Mouse (Mus musculus): ENCODE measurements around the gene Klra2. TPM values are rescaled to one million over a fixed set of nuclear protein-coding genes. Genes with fewer than 3 reads are reported as not detected.
"Not testable (repeated sequence)": the region's sequence is repeated elsewhere in the genome, so short reads cannot be mapped to it uniquely, and the experiment has no call there.

The Klra2 gene
- not detected in 2 replicates for polyA plus RNA-seq (2012; ENCODE audit: insufficient read depth, low replicate concordance)

GRCm38 (mm10) chr6:131247206-131247605 lies at the start of gene Klra2:
Klra2 (minus strand) TSS chr6:131247362.
- Histone ChIP-seq H3K36me3 (replicated peaks; ENCODE audit: low read length) (no peaks in the 10 kb centered on the region), H3K4me3 (replicated peaks) (no peak within 1 kb of the TSS), H3K4me1 (no peaks in the 10 kb centered on the region), H3K27me3 (replicated peaks) (no peaks in the 10 kb centered on the region), H3K9me3 (no peaks in the 10 kb centered on the region)
- TF ChIP-seq FLI1 (IDR thresholded peaks at IDR 0.05; ENCODE audit: low read length), result no peak
- no peak for TF ChIP-seq GATA1 (IDR thresholded peaks at IDR 0.05; ENCODE audit: borderline replicate concordance, low read length)

GRCm38 (mm10) chr6:131294435-131295112 lies 47.4 kb upstream of the Klra2 start:
- Histone ChIP-seq H3K36me3 (replicated peaks; ENCODE audit: low read length) (no peaks in the 10 kb centered on the region), H3K4me1 (peaks cover 49% of the 10 kb centered on the region), H3K9me3 (no peaks in the 10 kb centered on the region), H3K4me3 (replicated peaks) (no peak overlapping the region), H3K27me3 (replicated peaks) (no peaks in the 10 kb centered on the region)
- TF ChIP-seq FLI1 (IDR thresholded peaks at IDR 0.05; ENCODE audit: low read length) (no peak), GATA1 (IDR thresholded peaks at IDR 0.05; ENCODE audit: borderline replicate concordance, low read length) (no peak)

- TF ChIP-seq GATA1 (IDR thresholded peaks at IDR 0.05; ENCODE audit: borderline replicate concordance, low read length) (no peak), FLI1 (IDR thresholded peaks at IDR 0.05; ENCODE audit: low read length) (no peak)
- no peak overlapping the region for H3K4me3 ChIP-seq (replicated peaks)
- H3K27me3 ChIP-seq (replicated peaks), result no peaks in the 10 kb centered on the region
- no peaks in the 10 kb centered on the region for H3K9me3 ChIP-seq
- H3K4me1 ChIP-seq, result peaks cover 45% of the 10 kb centered on the region
- H3K36me3 ChIP-seq (replicated peaks; ENCODE audit: low read length), result no peaks in the 10 kb centered on the region
Observed at GRCm38 (mm10) chr6:131293916-131294315, 46.8 kb upstream of the Klra2 start.

- H3K4me3 ChIP-seq (replicated peaks), result peak within 1 kb of the TSS; percentile 94
- H3K36me3 ChIP-seq (replicated peaks; ENCODE audit: low read length), result peaks cover 2% of the 10 kb centered on the region
- no peaks in the 10 kb centered on the region for H3K27me3 ChIP-seq (replicated peaks)
Observed at GRCm38 (mm10) chr6:131292991-131293788, 46.0 kb upstream of the Klra2 start, which contains the start of gene Magohb. Magohb (minus strand) TSS chr6:131293244.

GRCm38 (mm10) chr6:131292276-131292990 lies 45.3 kb upstream of the Klra2 start:
- Histone ChIP-seq H3K4me1 (peaks cover 30% of the 10 kb centered on the region), H3K9me3 (no peaks in the 10 kb centered on the region), H3K4me3 (replicated peaks) (peak overlapping the region; percentile 94), H3K27me3 (replicated peaks) (no peaks in the 10 kb centered on the region), H3K36me3 (replicated peaks; ENCODE audit: low read length) (peaks cover 10% of the 10 kb centered on the region)
- TF ChIP-seq FLI1 (IDR thresholded peaks at IDR 0.05; ENCODE audit: low read length) (no peak), GATA1 (IDR thresholded peaks at IDR 0.05; ENCODE audit: borderline replicate concordance, low read length) (no peak)

More at GRCm38 (mm10) chr6:131292991-131293788, 46.0 kb upstream of the Klra2 start, which contains the start of gene Magohb:
- no peaks in the 10 kb centered on the region for H3K9me3 ChIP-seq
- TF ChIP-seq FLI1 (IDR thresholded peaks at IDR 0.05; ENCODE audit: low read length) (no peak), GATA1 (IDR thresholded peaks at IDR 0.05; ENCODE audit: borderline replicate concordance, low read length) (no peak)
- peaks cover 38% of the 10 kb centered on the region for H3K4me1 ChIP-seq

GRCm38 (mm10) chr6:131290430-131290829 lies 43.3 kb upstream of the Klra2 start:
- H3K27me3 ChIP-seq (replicated peaks), result no peaks in the 10 kb centered on the region
- peaks cover 29% of the 10 kb centered on the region for H3K4me1 ChIP-seq
- TF ChIP-seq GATA1 (IDR thresholded peaks at IDR 0.05; ENCODE audit: borderline replicate concordance, low read length) (no peak), FLI1 (IDR thresholded peaks at IDR 0.05; ENCODE audit: low read length) (no peak)
- H3K9me3 ChIP-seq, result no peaks in the 10 kb centered on the region
- no peak overlapping the region for H3K4me3 ChIP-seq (replicated peaks)
- H3K36me3 ChIP-seq (replicated peaks; ENCODE audit: low read length), result peaks cover 27% of the 10 kb centered on the region

- H3K27me3 ChIP-seq (replicated peaks); H3K9me3 ChIP-seq; H3K4me3 ChIP-seq (replicated peaks): not testable (repeated sequence)
- peaks cover 11% of the 10 kb centered on the region for H3K36me3 ChIP-seq (replicated peaks; ENCODE audit: low read length)
- H3K4me1 ChIP-seq, result peaks cover 29% of the 10 kb centered on the region
Observed at GRCm38 (mm10) chr6:131278160-131278559, 31.0 kb upstream of the Klra2 start.

GRCm38 (mm10) chr6:131276659-131277058 lies 29.5 kb upstream of the Klra2 start:
- no peak for TF ChIP-seq GATA1 (IDR thresholded peaks at IDR 0.05; ENCODE audit: borderline replicate concordance, low read length)
- no peak for TF ChIP-seq FLI1 (IDR thresholded peaks at IDR 0.05; ENCODE audit: low read length)

GRCm38 (mm10) chr6:131272311-131272710 lies 25.1 kb upstream of the Klra2 start:
- no peaks in the 10 kb centered on the region for H3K27me3 ChIP-seq (replicated peaks)
- no peak for TF ChIP-seq FLI1 (IDR thresholded peaks at IDR 0.05; ENCODE audit: low read length)
- TF ChIP-seq GATA1 (IDR thresholded peaks at IDR 0.05; ENCODE audit: borderline replicate concordance, low read length), result no peak
- peaks cover 23% of the 10 kb centered on the region for H3K4me1 ChIP-seq
- H3K36me3 ChIP-seq (replicated peaks; ENCODE audit: low read length), result peaks cover 2% of the 10 kb centered on the region
- H3K9me3 ChIP-seq, result no peaks in the 10 kb centered on the region
- H3K4me3 ChIP-seq (replicated peaks), result no peak overlapping the region

More at GRCm38 (mm10) chr6:131276659-131277058, 29.5 kb upstream of the Klra2 start:
- peaks cover 4% of the 10 kb centered on the region for H3K36me3 ChIP-seq (replicated peaks; ENCODE audit: low read length)
- no peaks in the 10 kb centered on the region for H3K9me3 ChIP-seq
- H3K27me3 ChIP-seq (replicated peaks), result no peaks in the 10 kb centered on the region
- peak overlapping the region; percentile 15 for H3K4me3 ChIP-seq (replicated peaks)
- H3K4me1 ChIP-seq, result peaks cover 29% of the 10 kb centered on the region
